Mouse (Mus musculus) olfactory bulb, adult 2 months (tissue): ENCODE data around the gene 4933427D14Rik. TPM values are rescaled to one million over a fixed set of nuclear protein-coding genes. Genes with fewer than 3 reads are reported as not detected.

Experiments used
- H3K27ac ChIP-seq: fragments of 200-500 bp; 2 replicates; pipeline ENCODE4 v1.5.1; 2012; ENCODE audit warnings: low read depth, low read length; ENCODE audit not compliant: insufficient read depth
- H3K4me1 ChIP-seq: fragments of 200-500 bp; 2 replicates; pipeline ENCODE4 v1.6.1; 2012; ENCODE audit warnings: low read length; ENCODE audit not compliant: control insufficient read depth, insufficient read depth
- H3K4me3 ChIP-seq: fragments of 200-500 bp; 2 replicates; pipeline ENCODE4 v1.5.1; 2012; ENCODE audit warnings: mild to moderate bottlenecking, low read depth, low read length, moderate library complexity; ENCODE audit not compliant: insufficient read depth
- CTCF ChIP-seq: fragments of 200-500 bp; IDR thresholded peaks from 2 replicates; pipeline ENCODE4 v1.5.1; 2012; ENCODE audit warnings: low read depth, mild to moderate bottlenecking, low read length, moderate library complexity; ENCODE audit not compliant: insufficient read depth
- POLR2A ChIP-seq: fragments of 200-500 bp; IDR thresholded peaks from 2 replicates; pipeline ENCODE4 v1.6.1; 2012; ENCODE audit warnings: mild to moderate bottlenecking, low read depth, low read length, moderate library complexity; ENCODE audit not compliant: insufficient read depth
- WGBS: fragments of 180-500 bp; shearing (Covaris S2); methylation state at CpG from one replicate; pipeline ENCODE4 v1.1.7; 2018; 5-methylcytosine and 5-hydroxymethylcytosine counted together
- polyA plus RNA-seq: library from polyadenylated mRNA; stranded (reverse); fragments of >200 nt; gene quantifications from 2 replicates; pipeline ENCODE4 v1.2.4, GENCODE M21; 2012; ENCODE audit warnings: low replicate concordance; ENCODE audit not compliant: missing spikeins, insufficient read depth, insufficient read length

4933427D14Rik gene
- polyA plus RNA-seq, 1 experiment: not detected

DNA sequence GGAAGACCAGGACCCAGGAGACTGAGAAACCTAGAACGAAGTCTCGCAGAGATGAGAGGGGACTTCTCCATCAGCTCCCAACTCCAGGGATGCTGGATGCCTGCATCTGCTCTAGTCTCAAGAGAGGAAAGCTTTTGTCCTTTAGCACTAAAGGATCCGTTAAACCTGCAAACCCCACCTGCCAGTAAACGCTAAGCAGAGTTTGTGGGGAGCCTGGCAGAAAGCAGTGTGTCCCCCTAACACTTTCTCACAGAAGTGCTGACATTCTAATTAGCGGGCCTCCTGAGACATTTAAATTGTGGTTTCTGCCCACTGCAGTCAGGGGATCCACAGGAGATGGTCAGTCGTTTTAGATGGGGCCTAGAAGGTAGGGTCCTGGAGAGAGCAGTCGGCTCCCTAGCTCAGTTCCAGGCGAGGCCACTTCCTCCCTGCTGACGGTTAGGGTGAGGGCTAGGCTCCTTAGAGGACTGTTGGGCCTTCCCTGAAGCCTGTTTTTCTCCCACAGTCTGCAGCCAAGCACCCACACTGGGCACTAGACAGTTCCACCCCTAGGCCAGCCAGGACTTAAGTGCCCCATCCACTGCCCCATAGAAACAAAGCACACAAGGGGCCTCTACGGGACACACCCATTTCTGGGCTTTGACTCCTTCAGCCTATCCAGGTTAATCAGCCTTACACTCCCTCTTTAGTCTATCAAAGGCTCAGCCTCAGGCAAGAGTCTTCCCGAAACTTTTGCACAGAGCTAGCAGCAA is 70.9 kb downstream of the 4933427D14Rik start:
- Histone ChIP-seq H3K4me3 (peak overlapping the region; percentile 94), H3K27ac (peak overlapping the region; percentile 95), H3K4me1 (peaks cover 49% of the 10 kb centered on the region)
- TF ChIP-seq POLR2A (no peak), CTCF (no peak)
- 55% methylated on average over 11 of the region's 11 CpGs for WGBS

DNA sequence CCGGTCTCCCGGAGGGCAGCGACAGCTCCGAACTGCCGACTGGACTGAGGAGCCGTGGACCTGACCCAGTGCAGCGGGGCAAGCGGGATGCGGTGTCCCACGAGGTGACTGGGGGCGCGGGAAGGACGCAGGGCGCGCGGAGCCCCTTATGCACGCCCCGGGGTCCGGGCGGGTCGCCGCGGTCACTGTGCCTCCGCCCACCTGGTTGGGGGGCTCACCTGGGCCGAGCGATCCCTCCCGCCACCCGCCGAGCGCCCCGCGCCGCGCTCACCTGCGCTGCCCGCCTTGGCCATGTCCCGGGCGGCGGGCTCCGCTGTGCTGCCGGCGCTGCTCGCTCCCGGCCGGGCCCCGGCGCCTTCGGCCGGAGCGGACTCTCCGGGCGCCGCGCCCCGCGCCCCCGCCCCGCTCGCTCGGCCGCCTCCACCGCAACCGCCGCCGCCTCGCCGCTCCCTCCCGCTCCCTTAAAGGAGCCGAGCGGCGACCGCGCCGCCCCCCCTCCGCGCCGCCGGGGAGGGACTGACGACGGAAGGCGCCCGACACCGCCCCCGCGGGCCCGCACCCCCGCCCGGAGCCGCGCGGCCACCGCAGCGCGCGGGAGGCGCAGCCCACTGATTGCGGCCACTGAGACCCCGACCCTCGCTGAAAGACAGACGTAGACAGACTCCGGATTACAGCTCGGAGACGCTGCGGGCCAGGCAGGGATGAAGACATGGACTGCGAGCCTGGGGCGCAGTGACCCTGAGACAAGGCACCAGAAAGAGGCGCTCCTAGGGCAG is 71.7 kb downstream of the 4933427D14Rik start, which contains the start of gene Pitpnm3:
Pitpnm3 (minus strand) TSS at position 396 of the 776 bp plus-strand sequence.
- H3K4me3 ChIP-seq: peak within 1 kb of the TSS; percentile 94
- TF ChIP-seq POLR2A (peak; percentile 44), CTCF (no peak)
- peaks cover 54% of the 10 kb centered on the region for H3K4me1 ChIP-seq
- WGBS: 2% methylated on average over 107 of the region's 107 CpGs
- H3K27ac ChIP-seq: peak within 1 kb of the TSS; percentile 95

DNA sequence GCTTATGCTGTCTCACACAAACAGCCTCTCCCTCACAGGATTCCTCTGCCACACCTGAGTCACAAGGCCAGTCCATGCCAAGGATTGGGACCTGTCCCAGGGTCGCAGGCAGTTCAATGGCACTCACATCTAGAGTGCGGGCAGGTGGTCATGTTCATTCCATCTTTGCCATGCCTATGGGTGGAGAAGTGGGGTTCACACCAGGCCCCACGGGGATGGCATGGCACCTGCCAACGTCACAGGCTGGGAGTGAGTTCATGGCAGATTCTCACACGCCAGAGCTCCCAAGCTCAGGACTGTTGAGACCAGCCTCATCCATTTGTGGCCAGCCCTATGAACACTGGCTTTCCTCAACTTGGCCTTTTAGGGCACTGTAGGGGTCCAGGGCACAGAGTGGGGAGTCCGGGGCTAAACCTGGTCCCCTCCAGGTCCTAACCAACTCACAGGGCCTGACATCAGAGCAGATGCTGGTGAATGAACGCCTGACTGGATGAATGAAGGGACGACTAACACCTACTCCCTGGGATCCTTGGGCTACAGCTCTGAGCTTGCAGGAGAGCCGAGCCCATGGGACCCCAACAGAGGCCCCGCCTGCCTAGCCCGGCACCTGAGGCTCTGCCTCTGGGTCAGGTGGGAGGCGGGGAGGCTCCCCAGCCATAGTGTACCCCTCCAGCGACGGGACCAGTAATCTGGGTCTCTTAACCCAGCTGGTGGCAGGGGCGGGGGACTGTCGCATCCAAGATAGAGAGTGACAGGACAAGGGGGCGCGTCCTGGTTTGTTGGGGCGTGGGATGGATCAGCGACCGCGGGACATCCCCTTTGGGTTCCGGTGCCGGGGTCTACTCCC is 72.5 kb downstream of the 4933427D14Rik start:
- Histone ChIP-seq H3K27ac (peak overlapping the region; percentile 91), H3K4me3 (peak overlapping the region; percentile 94), H3K4me1 (peaks cover 62% of the 10 kb centered on the region)
- TF ChIP-seq POLR2A: no peak
- TF ChIP-seq CTCF: no peak
- 13% methylated on average over 24 of the region's 24 CpGs for WGBS

DNA sequence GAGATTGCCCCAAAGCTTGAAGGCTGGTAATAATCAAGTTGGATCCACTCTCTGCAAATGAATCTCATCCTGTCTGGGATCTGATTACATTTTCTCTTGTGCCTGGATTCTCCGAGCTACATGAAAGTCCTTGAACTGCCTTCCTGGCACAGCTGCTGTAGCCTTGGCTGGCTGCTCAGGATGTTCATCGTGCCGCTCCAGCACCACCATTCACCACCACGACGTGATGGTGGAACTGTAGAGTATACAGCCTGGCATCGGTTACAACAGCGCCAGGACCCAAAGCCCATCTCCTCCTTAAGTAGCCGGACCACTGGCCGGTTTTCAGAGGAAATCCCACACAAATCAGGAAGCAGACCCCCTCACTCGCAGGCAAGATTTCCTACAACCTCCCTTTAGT is 74.2 kb downstream of the 4933427D14Rik start:
- Histone ChIP-seq H3K4me3 (no peak overlapping the region), H3K27ac (peak overlapping the region; percentile 91), H3K4me1 (peaks cover 67% of the 10 kb centered on the region)
- TF ChIP-seq CTCF (no peak), POLR2A (no peak)
- WGBS: 30% methylated on average over 10 of the region's 10 CpGs

DNA sequence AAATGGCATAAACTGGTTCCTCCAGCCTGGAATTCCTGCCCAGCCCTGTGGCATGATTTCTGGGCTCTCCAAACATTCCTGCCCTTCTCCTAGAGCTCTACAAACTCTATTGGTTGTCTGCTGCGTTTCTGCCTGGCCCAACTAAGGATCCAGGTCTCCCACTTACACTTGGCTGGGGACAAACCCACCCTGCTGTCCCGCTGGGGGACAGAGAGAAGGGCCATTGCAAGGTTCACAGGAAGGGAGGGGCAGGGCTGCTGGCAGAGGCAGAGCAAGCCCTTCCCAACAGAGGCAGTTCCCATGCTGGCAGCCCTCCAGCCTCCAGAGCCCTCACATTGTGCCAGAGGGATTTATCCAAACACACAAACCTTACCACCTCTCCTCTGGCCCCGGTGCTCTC is 75.0 kb downstream of the 4933427D14Rik start:
- Histone ChIP-seq H3K27ac (peak overlapping the region; percentile 91), H3K4me1 (peaks cover 72% of the 10 kb centered on the region), H3K4me3 (no peak overlapping the region)
- TF ChIP-seq POLR2A: no peak
- no peak for TF ChIP-seq CTCF
- WGBS: 18% methylated on average over 3 of the region's 3 CpGs

DNA sequence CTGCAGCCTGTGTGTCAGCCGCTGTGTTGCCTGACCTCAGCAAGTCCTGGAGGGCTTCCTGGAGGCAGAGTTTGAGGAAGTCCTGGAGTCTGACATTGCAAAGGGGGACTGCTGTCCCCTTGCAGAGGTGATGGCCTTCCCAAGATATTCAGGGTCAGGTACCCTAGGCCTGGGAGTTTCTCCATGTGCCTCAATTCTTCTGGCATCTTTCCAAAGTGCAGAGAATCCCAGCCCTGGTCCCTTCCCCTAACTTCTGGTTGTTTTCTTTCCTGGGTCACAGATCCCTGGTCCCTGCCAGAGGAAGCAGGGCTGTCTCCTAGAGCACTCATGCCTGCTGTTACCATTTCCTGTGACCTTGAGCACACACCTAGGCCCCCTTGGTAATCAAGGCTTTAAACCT is 75.6 kb downstream of the 4933427D14Rik start:
- Histone ChIP-seq H3K27ac (peak overlapping the region; percentile 91), H3K4me3 (no peak overlapping the region), H3K4me1 (peaks cover 73% of the 10 kb centered on the region)
- 91% methylated on average over 1 of the region's 1 CpGs for WGBS
- TF ChIP-seq CTCF (no peak), POLR2A (no peak)

DNA sequence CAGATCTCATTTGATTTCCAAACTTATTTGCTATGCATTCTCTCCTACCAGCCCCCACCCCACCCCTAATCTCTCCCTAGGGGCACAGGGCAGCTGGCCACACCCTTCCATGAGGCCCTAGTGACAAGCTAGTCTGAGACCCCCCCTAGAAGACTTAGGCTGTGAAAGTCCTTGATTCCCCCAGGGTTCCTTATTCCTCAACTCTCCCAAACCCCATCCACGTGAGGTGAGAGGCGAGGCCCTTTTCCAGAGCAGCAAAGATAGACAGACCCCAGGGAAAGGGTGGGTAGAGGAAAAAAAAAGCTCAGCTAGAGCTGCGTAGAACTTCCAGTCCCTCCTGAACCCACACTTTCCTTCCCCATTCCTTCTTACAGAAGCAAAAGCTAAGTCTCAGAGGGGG is 76.4 kb downstream of the 4933427D14Rik start:
- Histone ChIP-seq H3K27ac (peak overlapping the region; percentile 88), H3K4me1 (peaks cover 73% of the 10 kb centered on the region), H3K4me3 (no peak overlapping the region)
- TF ChIP-seq POLR2A (no peak), CTCF (no peak)
- WGBS: 43% methylated on average over 3 of the region's 3 CpGs

DNA sequence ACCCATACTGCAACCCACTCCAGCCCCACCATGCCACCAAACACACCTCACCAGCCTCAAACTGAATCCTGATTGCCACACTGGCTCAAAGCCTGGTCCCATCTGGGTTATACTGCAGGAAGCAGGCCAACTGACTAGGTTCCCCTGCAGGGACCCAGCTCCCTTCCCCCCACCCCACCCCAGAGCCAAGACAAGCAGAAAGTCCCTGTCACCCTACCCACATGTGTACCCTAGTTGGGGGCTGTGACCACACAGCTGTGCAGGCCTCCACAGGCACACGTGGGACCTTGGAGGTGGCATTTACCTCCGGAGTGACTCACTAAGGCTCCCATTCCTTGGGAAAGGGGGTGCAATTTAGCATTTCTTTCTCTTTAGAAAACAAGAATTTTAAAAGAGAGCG is 76.8 kb downstream of the 4933427D14Rik start:
- Histone ChIP-seq H3K4me1 (peaks cover 76% of the 10 kb centered on the region), H3K4me3 (peak overlapping the region; percentile 22), H3K27ac (peak overlapping the region; percentile 88)
- 35% methylated on average over 3 of the region's 3 CpGs for WGBS
- TF ChIP-seq CTCF (no peak), POLR2A (no peak)
